Mouse (Mus musculus) spleen, adult 2 months (tissue): ENCODE measurements around the gene Slc38a9.

Experiments used
- CTCF ChIP-seq: fragments of 200-500 bp; IDR thresholded peaks from 2 replicates; pipeline ENCODE4 v1.5.1; 2011; ENCODE audit warnings: mild to moderate bottlenecking, inconsistent platforms; ENCODE audit not compliant: insufficient read depth, insufficient read length, insufficient replicate concordance; ENCODE audit errors: extremely low read depth
- POLR2A ChIP-seq: fragments of 200-500 bp; IDR thresholded peaks from 2 replicates; pipeline ENCODE4 v1.6.1; 2011; ENCODE audit warnings: low read depth, low read length, inconsistent platforms

GRCm38 (mm10) chr13:112785305-112785704, 124.8 kb downstream of the Slc38a9 start:
- no peak for TF ChIP-seq POLR2A
- TF ChIP-seq CTCF: no peak
